Mouse (Mus musculus): ENCODE results near the gene Gsta3. TPM values are rescaled to one million over a fixed set of nuclear protein-coding genes. Genes with fewer than 3 reads are reported as not detected.

The Gsta3 gene
- polyA plus RNA-seq, 1 experiment from 2014 or later = 0.56 TPM

DNA sequence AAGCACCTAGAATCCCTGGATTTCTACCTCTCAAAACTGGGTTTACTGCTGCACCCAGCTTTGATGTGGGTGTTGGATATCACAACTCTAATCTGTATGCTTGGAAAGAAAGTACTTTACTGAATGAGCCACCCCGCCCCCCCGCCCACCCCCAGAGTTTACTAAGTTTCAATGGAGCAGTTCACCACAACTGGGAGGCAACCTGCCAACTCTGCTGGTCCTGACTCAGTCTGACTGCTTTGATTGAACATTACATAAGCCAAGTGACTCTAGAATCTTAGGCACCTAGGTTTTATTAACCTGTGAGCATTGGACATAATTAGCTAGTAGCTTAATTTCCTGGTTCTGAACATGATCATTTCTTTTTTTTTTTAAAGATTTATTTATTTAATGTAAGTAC, 73.9 kb downstream of the Gsta3 start:
- H3K4me3 ChIP-seq = no peak overlapping the region
- 83% methylated on average over 2 of the region's 2 CpGs for WGBS
- H3K9ac ChIP-seq = no peak overlapping the region
- no peaks in the 10 kb centered on the region for H3K9me3 ChIP-seq
- ATAC-seq (ENCODE audit: extremely low read depth, insufficient number of reproducible peaks, low FRiP score, low TSS enrichment) = no peak
- no peaks in the 10 kb centered on the region for H3K36me3 ChIP-seq
- H3K27ac ChIP-seq (replicated peaks) = no peak overlapping the region
- H3K27me3 ChIP-seq (replicated peaks) = no peaks in the 10 kb centered on the region
- no peak overlapping the region for H3K4me2 ChIP-seq
- no peaks in the 10 kb centered on the region for H3K4me1 ChIP-seq

Other genes with a start within 250 kb of the Gsta3 start
- 4.3 and 4.4 TPM in 2 replicates for gene Tram2, start 161.4 kb upstream of the Gsta3 start, polyA plus RNA-seq (2015; fragmentation: Nextera tagmentation; extraction: Ambion mirVana)
- 11.8 and 12.3 TPM in 2 replicates for gene Tmem14a, start 22.0 kb upstream of the Gsta3 start, polyA plus RNA-seq (2015; fragmentation: Nextera tagmentation; extraction: Ambion mirVana)
- gene Khdc1a, start 109.1 kb downstream of the Gsta3 start, polyA plus RNA-seq (2015; fragmentation: Nextera tagmentation; extraction: Ambion mirVana) = 0.07 TPM in 1 of 2 replicates, not detected in the other
- not detected in 2 replicates for gene Khdc1c, start 127.7 kb downstream of the Gsta3 start, polyA plus RNA-seq (2015; fragmentation: Nextera tagmentation; extraction: Ambion mirVana)
- gene Khdc1b, start 143.0 kb downstream of the Gsta3 start, polyA plus RNA-seq (2015; fragmentation: Nextera tagmentation; extraction: Ambion mirVana) = 0.09 TPM in 1 of 2 replicates, not detected in the other

Data from heart, embryonic 13.5 days (tissue).